Mouse (Mus musculus): Measurements from ENCODE around the gene Cux2. TPM values are rescaled to one million over a fixed set of nuclear protein-coding genes. Genes with fewer than 3 reads are reported as not detected.

Cux2 gene
- polyA plus RNA-seq, 1 experiment from 2014 or later, result 2.3 TPM

GRCm38 (mm10) chr5:121825606-121826005, 224.3 kb downstream of the Cux2 start:
- H3K9ac ChIP-seq (ENCODE audit: low read length), result no peak overlapping the region
- no peaks in the 10 kb centered on the region for H3K9me3 ChIP-seq (ENCODE audit: control insufficient read depth, low read length)
- no peak overlapping the region for H3K4me2 ChIP-seq (ENCODE audit: low read depth, low read length)
- H3K36me3 ChIP-seq (ENCODE audit: control insufficient read depth, insufficient read depth, low read length), result peaks cover 8% of the 10 kb centered on the region
- peaks cover 11% of the 10 kb centered on the region; the same call in 1 of the 2 replicates for H3K4me1 ChIP-seq (replicated peaks; ENCODE audit: control insufficient read depth, insufficient read depth, low read length)
- no peaks in the 10 kb centered on the region; the same call in 1 of the 2 replicates for H3K27me3 ChIP-seq (ENCODE audit: control insufficient read depth, insufficient read depth, low read depth, low read length)
- no peak overlapping the region for H3K27ac ChIP-seq (ENCODE audit: low read length)
- no peak for ATAC-seq (ENCODE audit: low read depth)
- 84% methylated on average over 3 of the region's 3 CpGs for WGBS
- H3K4me3 ChIP-seq (ENCODE audit: low read length), result no peak overlapping the region

- H3K9ac ChIP-seq (ENCODE audit: low read length), result 0 out of 2 replicates have a peak overlapping the region, but pooled peaks have one; percentile 10
- peak; percentile 48; the same call in 1 of the 2 replicates for ATAC-seq (ENCODE audit: low read depth)
Measured at GRCm38 (mm10) chr5:121824121-121824520, 225.8 kb downstream of the Cux2 start.

GRCm38 (mm10) chr5:121823668-121824067, 226.2 kb downstream of the Cux2 start:
- Histone ChIP-seq H3K9ac (ENCODE audit: low read length) (no peak overlapping the region), H3K4me1 (replicated peaks; ENCODE audit: control insufficient read depth, insufficient read depth, low read length) (peaks cover 6% of the 10 kb centered on the region; the same call in 1 of the 2 replicates), H3K27ac (ENCODE audit: low read length) (no peak overlapping the region), H3K36me3 (ENCODE audit: control insufficient read depth, insufficient read depth, low read length) (peaks cover 12% of the 10 kb centered on the region), H3K4me3 (ENCODE audit: low read length) (no peak overlapping the region), H3K27me3 (ENCODE audit: control insufficient read depth, insufficient read depth, low read depth, low read length) (no peaks in the 10 kb centered on the region), H3K4me2 (ENCODE audit: low read depth, low read length) (no peak overlapping the region), H3K9me3 (ENCODE audit: control insufficient read depth, low read length) (no peaks in the 10 kb centered on the region)
- 95% methylated on average over 1 of the region's 1 CpGs for WGBS
- no peak for ATAC-seq (ENCODE audit: low read depth)

More at GRCm38 (mm10) chr5:121824121-121824520, 225.8 kb downstream of the Cux2 start:
- H3K27me3 ChIP-seq (ENCODE audit: control insufficient read depth, insufficient read depth, low read depth, low read length), result no peaks in the 10 kb centered on the region
- no peak overlapping the region for H3K4me2 ChIP-seq (ENCODE audit: low read depth, low read length)
- H3K4me3 ChIP-seq (ENCODE audit: low read length), result no peak overlapping the region
- H3K36me3 ChIP-seq (ENCODE audit: control insufficient read depth, insufficient read depth, low read length), result peaks cover 8% of the 10 kb centered on the region
- peaks cover 11% of the 10 kb centered on the region; the same call in 1 of the 2 replicates for H3K4me1 ChIP-seq (replicated peaks; ENCODE audit: control insufficient read depth, insufficient read depth, low read length)
- H3K27ac ChIP-seq (ENCODE audit: low read length), result peak overlapping the region; percentile 56
- 55% methylated on average over 4 of the region's 4 CpGs for WGBS
- H3K9me3 ChIP-seq (ENCODE audit: control insufficient read depth, low read length), result no peaks in the 10 kb centered on the region

- WGBS, result 78% methylated on average over 7 of the region's 7 CpGs
- Histone ChIP-seq H3K4me1 (replicated peaks; ENCODE audit: control insufficient read depth, insufficient read depth, low read length) (0 out of 2 replicates have a peak, but pooled peaks cover 3% of the 10 kb centered on the region), H3K4me2 (ENCODE audit: low read depth, low read length) (no peak overlapping the region), H3K4me3 (ENCODE audit: low read length) (no peak overlapping the region), H3K9me3 (ENCODE audit: control insufficient read depth, low read length) (no peaks in the 10 kb centered on the region), H3K36me3 (ENCODE audit: control insufficient read depth, insufficient read depth, low read length) (peaks cover 13% of the 10 kb centered on the region), H3K27ac (ENCODE audit: low read length) (no peak overlapping the region), H3K9ac (ENCODE audit: low read length) (no peak overlapping the region), H3K27me3 (ENCODE audit: control insufficient read depth, insufficient read depth, low read depth, low read length) (no peaks in the 10 kb centered on the region)
- no peak for ATAC-seq (ENCODE audit: low read depth)
Measured at GRCm38 (mm10) chr5:121822786-121823505, 227.0 kb downstream of the Cux2 start.

DNA sequence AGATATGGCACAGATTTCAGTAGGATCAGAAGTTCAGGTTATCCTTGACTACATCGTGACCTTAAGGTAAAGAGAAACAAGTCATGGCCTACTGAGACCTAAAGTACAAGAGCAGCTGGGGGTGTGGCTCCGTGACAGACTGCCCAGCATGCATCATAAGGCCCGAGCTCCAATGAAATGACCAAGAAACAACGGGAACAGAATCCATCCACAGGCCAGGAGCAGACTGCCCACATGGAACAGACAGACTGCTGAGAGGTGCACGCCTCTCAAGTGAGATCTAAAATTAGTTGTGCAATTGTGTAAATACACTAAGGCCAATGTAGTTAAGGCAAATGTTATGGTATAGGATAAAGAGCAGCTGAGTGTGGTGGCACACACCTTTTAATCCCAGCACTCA, 228.3 kb downstream of the Cux2 start:
- no peak for ATAC-seq (ENCODE audit: low read depth)
- Histone ChIP-seq H3K4me2 (ENCODE audit: low read depth, low read length) (no peak overlapping the region), H3K27ac (ENCODE audit: low read length) (no peak overlapping the region), H3K9me3 (ENCODE audit: control insufficient read depth, low read length) (no peaks in the 10 kb centered on the region), H3K9ac (ENCODE audit: low read length) (no peak overlapping the region), H3K4me1 (replicated peaks; ENCODE audit: control insufficient read depth, insufficient read depth, low read length) (0 out of 2 replicates have a peak, but pooled peaks cover 3% of the 10 kb centered on the region), H3K36me3 (ENCODE audit: control insufficient read depth, insufficient read depth, low read length) (peaks cover 25% of the 10 kb centered on the region), H3K4me3 (ENCODE audit: low read length) (no peak overlapping the region), H3K27me3 (ENCODE audit: control insufficient read depth, insufficient read depth, low read depth, low read length) (no peaks in the 10 kb centered on the region)
- WGBS, result 69% methylated on average over 5 of the region's 5 CpGs

DNA sequence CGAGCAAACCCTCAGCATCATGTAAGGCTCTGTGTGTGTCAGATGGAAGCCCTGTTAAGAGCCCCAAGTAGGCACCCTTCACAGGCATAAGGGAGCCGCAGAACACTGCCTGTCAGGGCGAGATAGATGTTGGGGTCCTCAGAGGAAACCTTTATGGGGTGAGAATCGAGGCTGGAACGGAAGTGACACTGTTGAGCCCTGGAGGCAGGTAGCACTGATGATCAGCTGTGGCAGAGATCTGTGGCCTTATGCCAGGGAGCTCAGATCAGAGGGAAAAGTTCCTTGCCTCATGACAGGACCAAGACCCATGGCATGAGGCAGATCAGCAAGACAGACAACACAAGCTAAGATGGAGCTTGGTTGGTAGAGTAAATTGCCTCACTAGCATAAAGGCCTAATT, 228.8 kb downstream of the Cux2 start:
- no peak for ATAC-seq (ENCODE audit: low read depth)
- H3K4me1 ChIP-seq (replicated peaks; ENCODE audit: control insufficient read depth, insufficient read depth, low read length), result 0 out of 2 replicates have a peak, but pooled peaks cover 3% of the 10 kb centered on the region
- H3K36me3 ChIP-seq (ENCODE audit: control insufficient read depth, insufficient read depth, low read length), result peaks cover 29% of the 10 kb centered on the region
- no peaks in the 10 kb centered on the region for H3K27me3 ChIP-seq (ENCODE audit: control insufficient read depth, insufficient read depth, low read depth, low read length)
- H3K9ac ChIP-seq (ENCODE audit: low read length), result no peak overlapping the region
- no peak overlapping the region for H3K27ac ChIP-seq (ENCODE audit: low read length)
- H3K4me3 ChIP-seq (ENCODE audit: low read length), result no peak overlapping the region
- H3K9me3 ChIP-seq (ENCODE audit: control insufficient read depth, low read length), result no peaks in the 10 kb centered on the region
- WGBS, result 75% methylated on average over 5 of the region's 5 CpGs
- H3K4me2 ChIP-seq (ENCODE audit: low read depth, low read length), result no peak overlapping the region

DNA sequence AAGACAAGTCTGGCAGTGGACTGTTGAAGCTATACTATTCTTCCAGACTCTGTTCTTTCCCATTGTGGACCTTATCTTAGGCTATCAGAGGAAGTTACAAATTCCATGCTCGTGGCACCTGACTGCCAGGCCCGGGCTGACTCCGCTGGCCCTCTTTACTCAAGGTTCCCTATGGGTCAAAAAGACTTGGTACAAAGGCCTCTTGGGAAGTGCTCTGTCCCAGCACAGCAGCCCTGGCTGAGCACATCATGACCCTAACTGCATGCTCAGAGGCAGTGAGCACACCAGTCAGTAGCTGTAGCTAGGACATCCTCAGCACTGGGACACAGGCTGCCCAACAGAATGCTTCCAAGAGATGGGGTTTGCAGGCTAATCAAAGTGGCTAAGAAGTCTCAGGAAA, 229.2 kb downstream of the Cux2 start:
- peaks cover 33% of the 10 kb centered on the region for H3K36me3 ChIP-seq (ENCODE audit: control insufficient read depth, insufficient read depth, low read length)

DNA sequence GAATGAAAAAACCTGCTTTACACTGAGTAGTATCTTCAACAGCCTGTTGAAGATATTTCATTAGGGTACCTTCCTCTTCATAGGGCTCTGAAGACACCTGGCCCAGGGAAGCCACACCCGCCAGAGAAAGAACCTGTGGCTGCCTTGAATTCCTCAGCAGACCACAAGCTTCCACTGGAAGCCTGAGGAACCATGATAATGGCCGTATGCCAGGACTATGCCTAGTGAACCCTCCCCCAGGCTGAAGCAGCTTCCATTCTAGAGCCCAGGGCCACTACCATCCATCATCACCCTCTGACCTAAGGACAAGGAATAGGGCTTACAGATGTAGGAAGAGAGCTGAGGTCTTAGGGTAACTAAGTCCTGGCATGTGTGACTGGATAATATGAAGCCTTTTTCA, 229.7 kb downstream of the Cux2 start:
- 0 out of 2 replicates have a peak, but pooled peaks cover 3% of the 10 kb centered on the region for H3K4me1 ChIP-seq (replicated peaks; ENCODE audit: control insufficient read depth, insufficient read depth, low read length)
- no peak overlapping the region for H3K27ac ChIP-seq (ENCODE audit: low read length)
- H3K9me3 ChIP-seq (ENCODE audit: control insufficient read depth, low read length), result no peaks in the 10 kb centered on the region
- H3K36me3 ChIP-seq (ENCODE audit: control insufficient read depth, insufficient read depth, low read length), result peaks cover 33% of the 10 kb centered on the region
- no peak overlapping the region for H3K4me2 ChIP-seq (ENCODE audit: low read depth, low read length)
- no peak for ATAC-seq (ENCODE audit: low read depth)
- 63% methylated on average over 2 of the region's 2 CpGs for WGBS
- no peak overlapping the region for H3K9ac ChIP-seq (ENCODE audit: low read length)
- H3K27me3 ChIP-seq (ENCODE audit: control insufficient read depth, insufficient read depth, low read depth, low read length), result no peaks in the 10 kb centered on the region
- H3K4me3 ChIP-seq (ENCODE audit: low read length), result no peak overlapping the region

More for the DNA sequence above, 229.2 kb downstream of the Cux2 start:
- no peak overlapping the region for H3K27ac ChIP-seq (ENCODE audit: low read length)
- no peak overlapping the region for H3K4me3 ChIP-seq (ENCODE audit: low read length)
- no peaks in the 10 kb centered on the region for H3K27me3 ChIP-seq (ENCODE audit: control insufficient read depth, insufficient read depth, low read depth, low read length)
- H3K4me2 ChIP-seq (ENCODE audit: low read depth, low read length), result no peak overlapping the region
- no peaks in the 10 kb centered on the region for H3K9me3 ChIP-seq (ENCODE audit: control insufficient read depth, low read length)
- H3K9ac ChIP-seq (ENCODE audit: low read length), result no peak overlapping the region
- 84% methylated on average over 3 of the region's 3 CpGs for WGBS
- 0 out of 2 replicates have a peak, but pooled peaks cover 3% of the 10 kb centered on the region for H3K4me1 ChIP-seq (replicated peaks; ENCODE audit: control insufficient read depth, insufficient read depth, low read length)
- no peak for ATAC-seq (ENCODE audit: low read depth)

GRCm38 (mm10) chr5:121819559-121819958, 230.3 kb downstream of the Cux2 start:
- ATAC-seq (ENCODE audit: low read depth), result no peak
- H3K27ac ChIP-seq (ENCODE audit: low read length), result no peak overlapping the region
- H3K9ac ChIP-seq (ENCODE audit: low read length), result no peak overlapping the region
- H3K4me1 ChIP-seq (replicated peaks; ENCODE audit: control insufficient read depth, insufficient read depth, low read length), result 0 out of 2 replicates have a peak, but pooled peaks cover 3% of the 10 kb centered on the region
- peaks cover 33% of the 10 kb centered on the region for H3K36me3 ChIP-seq (ENCODE audit: control insufficient read depth, insufficient read depth, low read length)
- H3K27me3 ChIP-seq (ENCODE audit: control insufficient read depth, insufficient read depth, low read depth, low read length), result no peaks in the 10 kb centered on the region
- no peaks in the 10 kb centered on the region for H3K9me3 ChIP-seq (ENCODE audit: control insufficient read depth, low read length)
- H3K4me2 ChIP-seq (ENCODE audit: low read depth, low read length), result no peak overlapping the region
- H3K4me3 ChIP-seq (ENCODE audit: low read length), result no peak overlapping the region
- WGBS, result 88% methylated on average over 5 of the region's 5 CpGs
